Mouse (Mus musculus) MEL (cell line): ENCODE measurements around the gene Cpne1.
A peak's percentile ranks its signal among the peaks of the same experiment; 100 is the strongest.

Experiments
- CTCF ChIP-seq, 3 experiments: IDR thresholded peaks in 2 of 3; conservative IDR thresholded peaks in 1 of 3; 2 replicates each; pipeline ENCODE4 v1.5.1; 2011 to 2012; ENCODE audit warnings: low read length in 3 of 3, low read depth in 2 of 3, mild to moderate bottlenecking in 2 of 3, improper control_type of control experiment in 1 of 3, inconsistent platforms in 1 of 3, mixed read lengths in 1 of 3, moderate library complexity in 1 of 3; ENCODE audit not compliant: control insufficient read depth in 1 of 3, insufficient read depth in 1 of 3, poor library complexity in 1 of 3, severe bottlenecking in 1 of 3
- EP300 ChIP-seq, 2 experiments: IDR thresholded peaks; 2 replicates each; pipeline ENCODE4 v1.6.1; 2011; ENCODE audit warnings: improper control_type of control experiment in 2 of 2, low read length in 2 of 2, low read depth in 1 of 2, mild to moderate bottlenecking in 1 of 2
- GABPA ChIP-seq: IDR thresholded peaks from 2 replicates; pipeline ENCODE4 v1.6.1; 2012; ENCODE audit warnings: low read depth, mild to moderate bottlenecking, inconsistent platforms, low read length, improper control_type of control experiment, moderate library complexity
- GATA1 ChIP-seq: IDR thresholded peaks from 2 replicates; pipeline ENCODE4 v1.6.1; 2011; ENCODE audit warnings: low read depth, low read length, improper control_type of control experiment
- JUND ChIP-seq: IDR thresholded peaks from 2 replicates; pipeline ENCODE4 v1.6.1; 2011; ENCODE audit warnings: low read depth, mild to moderate bottlenecking, improper control_type of control experiment, low read length
- MXI1 ChIP-seq: IDR thresholded peaks from 2 replicates; pipeline ENCODE4 v1.6.1; 2011; ENCODE audit warnings: mild to moderate bottlenecking, low read depth, low read length, improper control_type of control experiment
- MYB ChIP-seq: IDR thresholded peaks from 2 replicates; pipeline ENCODE4 v1.6.1; 2011; ENCODE audit warnings: mild to moderate bottlenecking, low read depth, low read length, improper control_type of control experiment
- MYC ChIP-seq: IDR thresholded peaks from 2 replicates; pipeline ENCODE4 v1.6.1; 2011; ENCODE audit warnings: low read depth, mild to moderate bottlenecking, low read length, improper control_type of control experiment, moderate library complexity
- POLR2AphosphoS2 ChIP-seq: IDR thresholded peaks from 2 replicates; pipeline ENCODE4 v1.6.1; 2011; ENCODE audit warnings: low read length, improper control_type of control experiment
- POLR2AphosphoS5 ChIP-seq: IDR thresholded peaks from 2 replicates; pipeline ENCODE4 v1.6.1; 2012; ENCODE audit warnings: low read depth, borderline replicate concordance, mild to moderate bottlenecking, inconsistent platforms, low read length, moderate library complexity, mixed read lengths
- RCOR1 ChIP-seq: IDR thresholded peaks from 2 replicates; pipeline ENCODE4 v1.6.1; 2012; ENCODE audit warnings: low read depth, mild to moderate bottlenecking, inconsistent platforms, low read length, improper control_type of control experiment
- TCF12 ChIP-seq: IDR thresholded peaks from 2 replicates; pipeline ENCODE4 v1.6.1; 2014; ENCODE audit warnings: low read depth, mild to moderate bottlenecking, inconsistent platforms, low read length, improper control_type of control experiment, moderate library complexity
- ZC3H11A ChIP-seq: IDR thresholded peaks from 2 replicates; pipeline ENCODE4 v1.6.1; 2012; ENCODE audit warnings: low read depth, mild to moderate bottlenecking, inconsistent platforms, low read length, improper control_type of control experiment

- TF ChIP-seq POLR2AphosphoS2 (no peak; the same call in 1 of the 2 replicates), GATA1 (no peak), JUND (no peak), RCOR1 (no peak), ZC3H11A (no peak), MYB (no peak), MXI1 (peak; percentile 93; the same call in 1 of the 2 replicates), TCF12 (0 out of 2 replicates have a peak, but pooled peaks have one; percentile 33), POLR2AphosphoS5 (no peak), GABPA (peak; percentile 87; the same call in 1 of the 2 replicates), CTCF (IDR thresholded peaks at IDR 0.05 in 2 of 3, conservative IDR thresholded peaks at IDR 0.05 in 1 of 3; ENCODE audit: control insufficient read depth in 1 of 3, insufficient read depth in 1 of 3, low read depth in 2 of 3, low read length in 3 of 3, poor library complexity in 1 of 3, severe bottlenecking in 1 of 3) (no peak), EP300 (IDR thresholded peaks at IDR 0.05; ENCODE audit: low read depth in 1 of 2, low read length in 2 of 2) (no peak), MYC (peak; percentile 59; the same call in 1 of the 2 replicates)
These were observed 46.4 kb downstream of the Cpne1 start, which contains the start of gene Spag4 for GRCm38 (mm10) chr2:156065099-156066041.
